Comparison of ENCODE assay signal across 9 mouse cellular contexts in the genomic region with DNA sequence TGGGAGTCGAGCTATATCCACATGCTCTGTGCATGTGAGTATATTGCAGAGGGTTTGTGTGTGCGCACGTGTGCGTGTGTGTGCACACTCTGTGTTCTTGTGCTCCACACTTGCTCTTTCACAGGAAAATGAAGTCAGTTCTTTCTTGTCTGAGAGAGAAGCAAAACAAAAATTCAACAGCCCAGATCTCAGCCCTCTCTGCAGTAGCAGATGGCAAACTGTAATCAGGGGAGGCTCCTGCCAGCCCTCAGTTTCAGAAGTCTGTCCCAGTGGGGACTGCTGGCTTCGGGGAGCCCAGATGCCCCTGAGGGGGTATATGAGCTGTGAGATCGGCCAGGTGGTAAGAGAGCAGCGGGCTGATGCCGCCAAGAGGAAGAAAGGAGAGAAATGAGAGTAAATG.
A peak's percentile ranks its signal among the peaks of the same experiment; 100 is the strongest.
DNase-seq lines count a peak whose midpoint lies in the region; ATAC-seq and TF ChIP-seq lines count a peak whose summit lies in the region.
"Had no signal": no experiment of that assay in that cellular context is flagged by ENCODE, and none has a peak within 500 bp of the region (broad histone marks: within the 10 kb centered on the region; RNA-seq: fewer than 3 reads in every experiment).

No protein-coding gene starts in this region.

- H3K4me1 ChIP-seq in heart, postnatal 0 days (ENCODE audit: control insufficient read depth, insufficient read depth): peaks cover 46% of the 10 kb centered on the region
- H3K4me1 ChIP-seq in hindbrain, embryonic 12.5 days: peaks cover 78% of the 10 kb centered on the region
- peaks cover 80% of the 10 kb centered on the region for H3K4me1 ChIP-seq in neural tube, embryonic 13.5 days (replicated peaks)

- H3K36me3 ChIP-seq in heart, postnatal 0 days (replicated peaks; ENCODE audit: control insufficient read depth, insufficient read depth, low read length): no peaks in the 10 kb centered on the region
- H3K36me3 ChIP-seq in hindbrain, embryonic 12.5 days: no peaks in the 10 kb centered on the region
- no peaks in the 10 kb centered on the region for H3K36me3 ChIP-seq in neural tube, embryonic 13.5 days

- H3K9me3 ChIP-seq in heart, postnatal 0 days (replicated peaks; ENCODE audit: control insufficient read depth, low read length): no peaks in the 10 kb centered on the region
- no peaks in the 10 kb centered on the region for H3K9me3 ChIP-seq in hindbrain, embryonic 12.5 days (replicated peaks)
- H3K9me3 ChIP-seq in neural tube, embryonic 13.5 days: no peaks in the 10 kb centered on the region

- no peak overlapping the region for H3K4me3 ChIP-seq in heart, postnatal 0 days (ENCODE audit: low read depth, low read length)
- H3K4me3 ChIP-seq in hindbrain, embryonic 12.5 days: no peak overlapping the region
- H3K4me3 ChIP-seq in neural tube, embryonic 13.5 days: no peak overlapping the region

- DNase-seq in heart, postnatal 0 days (ENCODE audit: low spot score): no peak
- no peak for DNase-seq in heart, postnatal 4 days
- no peak for DNase-seq in urinary bladder, postnatal 14 days (ENCODE audit: low spot score)
- no peak for DNase-seq in adrenal gland, adult 2 months
- no peak for DNase-seq in gastrocnemius, postnatal 14 days
- DNase-seq: lung, postnatal 14 days had no signal

- H3K9ac ChIP-seq in heart, postnatal 0 days (replicated peaks; ENCODE audit: low read depth, low read length): no peak overlapping the region
- no peak overlapping the region for H3K9ac ChIP-seq in hindbrain, embryonic 12.5 days
- H3K9ac ChIP-seq in neural tube, embryonic 13.5 days: no peak overlapping the region

- H3K27me3 ChIP-seq in heart, postnatal 0 days (ENCODE audit: control insufficient read depth, insufficient read depth, low read length): no peaks in the 10 kb centered on the region
- no peaks in the 10 kb centered on the region for H3K27me3 ChIP-seq in hindbrain, embryonic 12.5 days
- H3K27me3 ChIP-seq in neural tube, embryonic 13.5 days: no peaks in the 10 kb centered on the region

- H3K4me2 ChIP-seq in heart, postnatal 0 days (ENCODE audit: low read depth, low read length): no peak overlapping the region
- 0 out of 2 replicates have a peak overlapping the region, but pooled peaks have one; percentile 0 for H3K4me2 ChIP-seq in hindbrain, embryonic 12.5 days (replicated peaks)
- no peak overlapping the region for H3K4me2 ChIP-seq in neural tube, embryonic 13.5 days

- no peak for TF ChIP-seq CTCF in heart, postnatal 0 days (IDR thresholded peaks at IDR 0.05; ENCODE audit: low read depth)

- intact Hi-C loops in gastrocnemius, postnatal 14 days (cut with DNase I; ENCODE audit: low total_unique reads): no loop called here

- TF ChIP-seq EP300 in heart, postnatal 0 days (IDR thresholded peaks at IDR 0.05; ENCODE audit: low read depth): no peak

- WGBS in heart, postnatal 0 days: 73% methylated on average over 8 of the region's 8 CpGs
- WGBS in hindbrain, embryonic 12.5 days: 48% methylated on average over 8 of the region's 8 CpGs
- WGBS in neural tube, embryonic 13.5 days: 47% methylated on average over 8 of the region's 8 CpGs

- H3K27ac ChIP-seq in heart, postnatal 0 days (ENCODE audit: low read depth): 0 out of 2 replicates have a peak overlapping the region, but pooled peaks have one; percentile 20
- peak overlapping the region; percentile 58 for H3K27ac ChIP-seq in hindbrain, embryonic 12.5 days
- peak overlapping the region; percentile 78 for H3K27ac ChIP-seq in neural tube, embryonic 13.5 days (replicated peaks)

- ATAC-seq in heart, postnatal 0 days (ENCODE audit: insufficient read depth, low read depth): no peak
- peak; percentile 88 for ATAC-seq in cerebellum, adult (ENCODE audit: insufficient number of reproducible peaks, low FRiP score, low TSS enrichment)
- peak; percentile 57 for ATAC-seq in hindbrain, embryonic 12.5 days (ENCODE audit: low FRiP score)
- no peak; the same call in 1 of the 2 replicates for ATAC-seq in neural tube, embryonic 13.5 days (ENCODE audit: low read depth)

Comparison
In these comparisons a context has a peak if more than half of its experiments do, and no peak if none do; other contexts are left out.
1. ATAC-seq: peak in cerebellum, adult (single experiment) and hindbrain, embryonic 12.5 days (single experiment); none in heart, postnatal 0 days (single experiment) and neural tube, embryonic 13.5 days (single experiment).
2. H3K27ac ChIP-seq: peak in every context shown above with its lines; median percentile 78 in neural tube, embryonic 13.5 days; 58 in hindbrain, embryonic 12.5 days; 20 in heart, postnatal 0 days.